Mouse (Mus musculus) embryonic fibroblast, embryonic 13.5 days (primary cell): ENCODE results near the gene Ppil4. TPM values are rescaled to one million over a fixed set of nuclear protein-coding genes. Genes with fewer than 3 reads are reported as not detected.

Experiments used
- H3K27ac ChIP-seq: 2 replicates; pipeline ENCODE4 v1.5.1; 2012; ENCODE audit warnings: low read length, control low read depth, inconsistent platforms; ENCODE audit not compliant: insufficient read depth
- H3K4me1 ChIP-seq: 2 replicates; pipeline ENCODE4 v1.6.1; 2011; ENCODE audit warnings: low read length; ENCODE audit not compliant: control insufficient read depth, insufficient read depth
- H3K4me3 ChIP-seq: 2 replicates; pipeline ENCODE4 v1.5.1; 2011; ENCODE audit warnings: mild to moderate bottlenecking, control low read depth, low read length; ENCODE audit not compliant: insufficient read depth
- CTCF ChIP-seq: IDR thresholded peaks from 2 replicates; pipeline ENCODE4 v1.5.1; 2011; ENCODE audit warnings: mild to moderate bottlenecking, control low read depth, low read length, moderate library complexity, borderline replicate concordance; ENCODE audit not compliant: insufficient read depth
- POLR2A ChIP-seq: IDR thresholded peaks from 2 replicates; pipeline ENCODE4 v1.6.1; 2011; ENCODE audit warnings: low read depth, mild to moderate bottlenecking, control low read depth, low read length, moderate library complexity
- polyA plus RNA-seq: library from polyadenylated mRNA; stranded (reverse); fragments of >200 nt; gene quantifications from 2 replicates; pipeline ENCODE4 v1.2.4, GENCODE M21; 2011; ENCODE audit warnings: low read depth; ENCODE audit not compliant: missing spikeins, insufficient read length

The Ppil4 gene
- polyA plus RNA-seq, 1 experiment, result 30.4 TPM

DNA sequence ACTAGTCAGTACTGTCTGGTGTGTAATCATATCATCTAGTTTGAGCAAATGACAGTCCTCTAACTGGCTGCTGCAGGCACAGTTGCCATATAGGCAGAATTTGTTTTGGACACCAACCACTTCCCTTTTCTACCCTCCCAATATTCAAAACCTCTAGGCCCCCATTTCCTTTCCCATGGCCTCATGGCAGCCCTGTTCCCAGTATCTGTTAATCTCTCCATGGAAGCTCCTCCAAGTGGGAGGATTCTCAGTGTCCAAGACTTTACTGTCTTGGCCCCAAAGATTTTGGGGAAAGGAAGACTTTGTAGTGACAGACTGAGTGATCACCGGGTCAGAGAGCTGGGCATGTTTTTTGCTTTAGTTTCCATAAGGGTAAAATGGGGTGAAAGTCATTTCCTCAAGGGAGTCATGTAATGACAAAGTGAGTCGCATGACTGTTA lies 54.5 kb downstream of the Ppil4 start:
- TF ChIP-seq CTCF, result no peak
- no peak for TF ChIP-seq POLR2A
- no peak overlapping the region for H3K4me3 ChIP-seq
- H3K27ac ChIP-seq, result no peak overlapping the region
- H3K4me1 ChIP-seq, result no peaks in the 10 kb centered on the region

DNA sequence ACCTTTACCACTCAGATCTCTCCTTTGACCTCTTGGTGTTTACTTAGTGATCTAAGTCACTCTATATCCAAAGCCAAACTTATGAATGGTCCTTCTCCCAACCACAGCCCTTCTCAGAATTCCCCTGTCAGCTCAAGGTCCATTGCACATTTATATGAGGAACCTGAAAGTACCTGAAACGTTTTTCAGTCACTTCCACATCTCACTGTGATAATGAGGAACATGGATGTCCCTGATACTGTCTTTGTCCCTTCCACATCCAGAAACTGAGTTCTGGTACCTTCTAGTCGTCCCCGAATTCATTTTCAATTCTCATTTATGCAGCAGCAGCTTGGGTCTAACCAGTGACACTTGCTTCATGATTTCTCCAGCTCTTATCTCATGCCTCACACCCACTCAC lies 59.2 kb downstream of the Ppil4 start:
- H3K4me1 ChIP-seq, result no peaks in the 10 kb centered on the region
- TF ChIP-seq POLR2A (no peak), CTCF (no peak)
- H3K27ac ChIP-seq, result no peak overlapping the region
- no peak overlapping the region for H3K4me3 ChIP-seq

DNA sequence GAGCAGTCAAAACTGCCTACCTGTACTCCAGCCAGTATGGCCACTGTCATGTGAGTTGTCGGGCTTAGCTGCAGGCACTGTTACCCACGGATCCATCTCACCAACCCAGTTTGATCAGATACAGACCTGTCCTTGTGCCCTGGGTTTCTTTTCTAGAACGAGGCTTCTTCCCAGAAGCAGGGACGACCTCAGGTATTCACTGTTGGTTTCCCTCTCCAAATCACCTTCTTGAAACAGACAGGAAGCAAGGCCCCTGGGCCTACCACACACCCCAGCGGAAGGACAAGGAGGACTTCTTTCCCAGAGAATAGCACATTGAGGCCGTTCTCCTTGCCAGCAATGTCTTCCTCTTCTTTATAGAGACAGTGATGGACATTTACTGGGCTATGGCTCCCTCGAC lies 67.8 kb downstream of the Ppil4 start:
- no peak for TF ChIP-seq CTCF
- no peak for TF ChIP-seq POLR2A
- H3K27ac ChIP-seq, result no peak overlapping the region
- no peak overlapping the region for H3K4me3 ChIP-seq
- no peaks in the 10 kb centered on the region for H3K4me1 ChIP-seq

DNA sequence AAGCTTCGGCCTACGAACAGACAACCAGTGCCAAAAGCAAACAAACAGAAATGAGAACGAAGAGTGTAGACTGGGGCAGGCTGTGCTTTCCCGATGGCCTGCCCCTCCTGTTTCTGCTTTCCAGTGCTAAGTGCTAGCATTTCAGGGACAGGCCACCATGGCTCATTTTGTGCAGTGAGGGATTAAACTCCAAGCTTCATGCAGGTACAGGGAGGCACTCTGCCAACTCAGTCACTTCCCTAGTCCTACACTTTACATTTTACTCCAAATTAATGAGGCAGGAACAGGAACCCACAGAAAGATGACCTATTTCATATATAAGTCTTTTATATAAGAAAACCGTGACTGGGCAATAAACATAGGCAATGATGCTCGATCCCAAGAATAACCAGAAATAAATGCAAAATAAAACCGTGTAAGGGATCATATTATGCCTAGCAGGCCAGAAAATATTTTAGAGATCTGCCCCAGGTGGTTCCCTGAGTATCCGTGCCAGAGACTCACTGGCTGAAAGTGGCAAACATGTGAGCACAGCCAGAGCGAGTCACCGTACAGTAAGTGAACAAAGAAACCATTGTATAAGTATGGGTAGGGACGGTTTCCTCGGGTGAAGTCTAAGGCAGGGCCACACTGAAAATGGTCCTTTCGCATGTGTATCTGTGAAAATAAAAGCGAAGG lies 68.7 kb downstream of the Ppil4 start:
- H3K4me1 ChIP-seq, result no peaks in the 10 kb centered on the region
- no peak for TF ChIP-seq CTCF
- TF ChIP-seq POLR2A, result no peak
- H3K4me3 ChIP-seq, result no peak overlapping the region
- no peak overlapping the region for H3K27ac ChIP-seq

DNA sequence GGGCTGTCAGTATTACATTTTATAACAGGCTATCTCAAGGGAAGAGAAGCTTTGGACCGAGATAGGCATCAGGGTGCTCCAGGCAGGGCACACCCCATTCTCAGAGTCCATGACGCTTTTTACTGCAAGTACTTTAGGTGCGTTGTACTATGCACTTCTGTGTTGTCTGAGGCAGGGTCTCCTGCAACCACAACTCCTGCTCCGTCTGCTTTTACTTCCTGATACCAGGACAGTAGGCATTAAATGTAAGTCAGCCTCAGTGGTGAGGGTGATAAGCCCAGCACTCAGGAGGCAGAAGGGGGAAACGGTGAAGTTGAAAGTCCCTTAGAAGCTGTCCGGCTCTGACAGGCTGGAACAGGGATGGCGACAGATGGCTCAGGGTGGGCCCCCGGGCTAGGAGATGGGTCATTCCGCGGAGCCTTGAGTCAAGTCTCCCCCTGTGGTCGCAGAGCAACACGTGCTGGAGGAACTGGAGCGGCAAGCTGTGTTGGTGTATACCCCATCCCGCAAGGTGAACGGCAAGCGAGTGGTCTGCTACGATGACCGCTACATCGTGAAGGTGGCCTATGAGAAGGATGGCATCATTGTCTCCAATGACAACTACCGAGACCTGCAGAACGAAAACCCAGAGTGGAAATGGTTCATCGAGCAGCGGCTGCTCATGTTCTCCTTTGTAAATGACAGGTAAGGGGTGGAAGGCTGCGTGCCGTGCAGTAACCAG lies 69.4 kb downstream of the Ppil4 start:
- Histone ChIP-seq H3K27ac (no peak overlapping the region), H3K4me3 (no peak overlapping the region), H3K4me1 (no peaks in the 10 kb centered on the region)
- TF ChIP-seq CTCF, result no peak
- no peak for TF ChIP-seq POLR2A

DNA sequence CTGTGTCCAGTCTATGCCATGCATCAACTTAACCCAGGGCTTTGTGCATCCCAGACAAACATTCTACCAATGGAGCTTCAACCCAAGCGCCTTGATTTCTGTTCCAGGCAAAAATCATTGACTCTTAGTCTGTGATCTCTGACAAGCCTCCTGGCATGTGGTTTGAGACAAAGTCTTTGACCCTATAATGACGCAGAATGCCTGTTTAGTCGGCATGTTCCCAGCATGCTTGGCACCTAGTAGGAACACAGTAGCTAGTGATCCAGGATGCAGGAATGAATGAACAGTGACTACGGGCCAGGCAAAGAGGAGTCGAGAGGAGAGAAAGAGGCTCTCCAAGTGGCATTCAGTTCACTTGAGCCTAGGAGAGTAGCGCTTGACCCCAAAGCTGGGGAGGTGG lies 70.7 kb downstream of the Ppil4 start:
- TF ChIP-seq POLR2A, result no peak
- no peak for TF ChIP-seq CTCF
- Histone ChIP-seq H3K4me3 (no peak overlapping the region), H3K27ac (no peak overlapping the region), H3K4me1 (no peaks in the 10 kb centered on the region)

DNA sequence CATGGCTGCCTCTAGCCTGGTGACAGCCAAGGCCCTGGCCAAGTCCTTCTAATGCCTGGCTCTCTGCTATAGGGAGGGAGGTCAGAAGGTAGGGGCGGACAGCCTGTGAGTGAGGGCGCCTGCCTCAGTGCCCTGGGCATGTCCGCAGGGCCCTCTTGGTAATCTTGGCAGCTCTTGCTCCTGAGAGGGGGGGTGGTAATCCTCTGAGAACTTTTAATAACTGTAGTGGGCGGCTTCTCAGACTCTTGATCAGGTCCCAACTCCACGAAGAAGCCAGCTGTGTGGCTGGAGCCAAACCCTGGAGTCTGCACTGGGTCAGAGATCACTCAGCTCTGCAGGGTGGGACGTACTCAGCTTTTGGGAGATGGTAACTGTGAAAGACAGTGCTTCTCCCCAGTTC lies 71.5 kb downstream of the Ppil4 start:
- H3K27ac ChIP-seq, result no peak overlapping the region
- TF ChIP-seq POLR2A, result no peak

DNA sequence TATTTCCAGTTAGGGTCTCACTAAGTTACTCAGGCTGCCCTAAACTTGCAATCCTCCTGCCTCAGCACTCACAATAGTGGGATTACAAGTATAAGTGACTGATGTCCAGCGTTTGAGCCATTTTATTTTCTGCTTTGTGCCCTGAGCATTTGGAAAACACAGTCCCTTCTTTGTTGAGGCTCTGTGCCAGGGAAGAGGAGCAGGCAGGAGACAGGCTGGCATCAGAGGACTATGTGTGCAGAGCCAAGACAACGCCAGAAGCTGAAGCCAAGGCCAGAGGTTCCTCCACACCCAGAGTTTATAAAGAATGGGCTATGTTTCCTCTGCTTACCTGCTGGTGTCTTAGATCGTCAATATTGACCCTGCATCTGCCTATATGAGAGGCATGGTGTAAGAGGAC lies 72.1 kb downstream of the Ppil4 start:
- Histone ChIP-seq H3K4me3 (no peak overlapping the region), H3K27ac (no peak overlapping the region), H3K4me1 (no peaks in the 10 kb centered on the region)
- TF ChIP-seq POLR2A, result no peak
- TF ChIP-seq CTCF, result no peak

More for the DNA sequence above, 71.5 kb downstream of the Ppil4 start:
- no peaks in the 10 kb centered on the region for H3K4me1 ChIP-seq
- no peak overlapping the region for H3K4me3 ChIP-seq

- H3K27ac ChIP-seq, result no peak overlapping the region
- TF ChIP-seq CTCF (no peak), POLR2A (no peak)
- H3K4me1 ChIP-seq, result no peaks in the 10 kb centered on the region
- no peak overlapping the region for H3K4me3 ChIP-seq
Observed at GRCm38 (mm10) chr10:7866762-7867665, 74.3 kb downstream of the Ppil4 start.
